Mouse (Mus musculus): Measurements from ENCODE around the gene 4931423N10Rik.

- TF ChIP-seq CTCF (IDR thresholded peaks at IDR 0.05; ENCODE audit: control insufficient read depth, insufficient read depth, low read length) (no peak), POLR2A (IDR thresholded peaks at IDR 0.05; ENCODE audit: borderline replicate concordance, control insufficient read depth, low read depth, low read length) (no peak)
Observed at GRCm38 (mm10) chr2:23172305-23172704, 35.0 kb upstream of the 4931423N10Rik start.
